Mouse (Mus musculus): ENCODE measurements around the gene Rxra. TPM values are rescaled to one million over a fixed set of nuclear protein-coding genes. Genes with fewer than 3 reads are reported as not detected.

Gene Rxra
- polyA plus RNA-seq, 1 experiment: 0.55 TPM

DNA sequence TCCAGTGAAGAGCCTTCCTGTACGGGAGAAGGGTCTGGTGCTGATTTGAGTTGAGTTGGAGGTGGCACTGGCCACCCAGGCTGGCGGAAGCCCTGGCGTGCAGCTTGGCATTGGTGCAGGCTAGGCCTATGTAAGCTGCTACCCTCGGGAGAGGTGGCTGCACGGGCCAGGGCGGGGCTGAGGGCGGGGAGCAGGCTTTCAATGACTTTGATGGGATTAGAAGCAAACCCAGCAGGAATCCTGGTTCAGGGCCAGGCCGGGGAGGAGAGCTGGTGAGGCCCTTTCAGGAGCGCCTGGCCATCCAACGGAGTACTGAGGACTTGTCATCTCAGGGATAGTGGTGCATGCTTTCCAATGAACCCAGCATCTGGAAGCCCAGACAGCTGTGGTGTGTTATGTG is 43.4 kb downstream of the Rxra start:
- no peak for TF ChIP-seq TAL1 (IDR thresholded peaks at IDR 0.05; ENCODE audit: low read length)
- no peak for TF ChIP-seq GATA1 (IDR thresholded peaks at IDR 0.05; ENCODE audit: low read length)
- Histone ChIP-seq H3K4me3 (replicated peaks) (no peak overlapping the region), H3K27me3 (ENCODE audit: control insufficient read depth) (no peaks in the 10 kb centered on the region), H3K4me1 (ENCODE audit: control insufficient read depth) (peaks cover 55% of the 10 kb centered on the region), H3K9me3 (ENCODE audit: control insufficient read depth, low read length) (no peaks in the 10 kb centered on the region), H3K36me3 (ENCODE audit: control insufficient read depth) (no peaks in the 10 kb centered on the region)

DNA sequence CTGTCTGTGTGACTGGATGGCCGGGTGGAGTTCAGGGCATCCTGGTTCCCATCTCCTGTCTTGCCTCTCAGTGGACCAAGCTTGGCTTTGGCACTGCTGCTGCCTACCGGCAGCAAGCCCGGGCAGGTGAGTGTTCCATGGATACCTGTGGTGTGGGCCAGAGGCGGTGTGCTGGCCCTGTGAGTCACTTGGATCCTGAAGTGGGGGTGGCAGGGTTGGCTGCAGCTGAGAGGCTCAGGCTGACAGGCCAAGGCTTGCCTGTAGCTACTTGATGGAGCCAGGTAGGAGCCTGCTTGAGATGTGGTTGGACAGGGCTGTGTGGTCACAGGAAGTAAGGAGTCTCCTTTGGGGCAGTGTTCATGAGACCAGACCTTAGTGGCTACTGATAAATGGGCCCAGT is 45.4 kb downstream of the Rxra start:
- Histone ChIP-seq H3K9me3 (ENCODE audit: control insufficient read depth, low read length) (no peaks in the 10 kb centered on the region), H3K27me3 (ENCODE audit: control insufficient read depth) (no peaks in the 10 kb centered on the region), H3K4me3 (replicated peaks) (no peak overlapping the region), H3K4me1 (ENCODE audit: control insufficient read depth) (peaks cover 38% of the 10 kb centered on the region), H3K36me3 (ENCODE audit: control insufficient read depth) (no peaks in the 10 kb centered on the region)
- TF ChIP-seq GATA1 (IDR thresholded peaks at IDR 0.05; ENCODE audit: low read length) (no peak), TAL1 (IDR thresholded peaks at IDR 0.05; ENCODE audit: low read length) (no peak)

DNA sequence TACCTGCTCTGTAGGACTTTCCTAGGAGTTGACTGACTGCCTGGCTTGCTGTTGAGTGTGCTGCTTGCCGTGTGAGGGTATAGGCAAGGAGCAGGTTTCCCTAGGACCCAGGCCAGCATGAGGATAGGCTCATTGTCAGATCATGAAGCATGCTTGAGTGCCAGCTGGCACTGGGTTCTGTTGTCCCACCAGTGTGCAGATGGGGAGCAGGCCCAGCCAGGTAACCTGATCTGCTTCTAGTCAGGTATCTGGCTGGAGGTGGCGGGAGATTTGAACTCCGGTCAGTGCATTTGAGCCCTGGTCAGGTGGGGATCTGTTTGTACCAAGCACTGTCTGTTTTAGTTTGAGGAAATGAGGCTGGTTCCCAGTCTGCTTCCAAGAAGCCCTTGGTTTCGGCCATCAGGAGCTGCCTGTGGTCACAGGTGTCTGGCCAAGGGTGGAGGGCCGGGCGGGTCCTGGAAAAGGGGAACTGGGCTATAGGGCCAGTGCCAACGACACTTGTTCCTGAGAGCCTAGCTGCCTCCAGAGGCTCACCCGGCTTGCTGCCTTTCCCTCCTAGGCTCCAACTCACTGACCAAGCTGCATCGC is 48.6 kb downstream of the Rxra start:
- Histone ChIP-seq H3K27me3 (ENCODE audit: control insufficient read depth) (no peaks in the 10 kb centered on the region), H3K4me3 (replicated peaks) (no peak overlapping the region), H3K36me3 (ENCODE audit: control insufficient read depth) (no peaks in the 10 kb centered on the region), H3K9me3 (ENCODE audit: control insufficient read depth, low read length) (no peaks in the 10 kb centered on the region), H3K4me1 (ENCODE audit: control insufficient read depth) (peaks cover 23% of the 10 kb centered on the region)
- TF ChIP-seq TAL1 (IDR thresholded peaks at IDR 0.05; ENCODE audit: low read length) (no peak), GATA1 (IDR thresholded peaks at IDR 0.05; ENCODE audit: low read length) (no peak)

DNA sequence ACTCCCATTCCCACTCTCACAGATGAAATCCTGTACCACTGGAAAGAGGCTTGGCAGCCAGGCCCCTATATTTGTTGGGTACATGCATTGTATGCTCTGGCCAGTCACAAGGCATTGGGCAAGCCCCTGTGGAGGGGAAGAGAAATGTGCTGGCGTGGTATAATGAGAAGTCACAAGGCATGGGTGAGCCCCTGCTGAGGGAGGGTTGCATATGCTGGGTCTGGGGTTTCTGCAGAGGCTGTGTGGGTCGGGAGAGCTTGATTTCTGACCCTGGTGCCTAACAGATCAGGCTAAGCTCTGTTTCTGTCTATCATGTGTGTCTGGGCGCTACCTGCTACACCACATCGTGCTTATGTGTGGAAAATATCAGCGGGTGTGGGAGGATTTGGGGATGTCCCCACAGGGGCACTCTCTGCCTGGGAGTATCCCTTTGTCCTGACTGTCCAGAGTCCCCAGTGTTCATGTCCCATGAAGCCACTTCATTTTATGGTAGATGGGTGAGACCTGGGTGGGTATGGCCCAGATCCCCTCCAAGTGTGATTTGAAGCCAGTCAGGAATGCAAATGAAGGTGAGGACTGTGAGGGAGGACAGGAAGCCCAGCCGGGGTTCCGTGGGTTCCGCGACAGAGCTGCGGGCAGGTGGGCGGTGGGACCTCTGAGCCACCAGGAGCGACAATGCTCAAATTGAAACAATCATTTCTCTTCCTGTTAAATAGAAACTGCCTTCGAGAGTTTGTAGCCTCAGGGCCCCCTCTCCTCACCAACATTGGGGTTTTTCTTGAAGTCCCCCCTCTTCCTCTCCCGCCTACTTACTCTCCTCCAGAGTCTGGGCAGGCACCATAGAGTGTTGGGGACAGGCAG is 52.0 kb downstream of the Rxra start:
- Histone ChIP-seq H3K9me3 (ENCODE audit: control insufficient read depth, low read length) (no peaks in the 10 kb centered on the region), H3K4me1 (ENCODE audit: control insufficient read depth) (peaks cover 22% of the 10 kb centered on the region), H3K36me3 (ENCODE audit: control insufficient read depth) (no peaks in the 10 kb centered on the region), H3K4me3 (replicated peaks) (no peak overlapping the region), H3K27me3 (ENCODE audit: control insufficient read depth) (no peaks in the 10 kb centered on the region)
- TF ChIP-seq GATA1 (IDR thresholded peaks at IDR 0.05; ENCODE audit: low read length) (no peak), TAL1 (IDR thresholded peaks at IDR 0.05; ENCODE audit: low read length) (no peak)

DNA sequence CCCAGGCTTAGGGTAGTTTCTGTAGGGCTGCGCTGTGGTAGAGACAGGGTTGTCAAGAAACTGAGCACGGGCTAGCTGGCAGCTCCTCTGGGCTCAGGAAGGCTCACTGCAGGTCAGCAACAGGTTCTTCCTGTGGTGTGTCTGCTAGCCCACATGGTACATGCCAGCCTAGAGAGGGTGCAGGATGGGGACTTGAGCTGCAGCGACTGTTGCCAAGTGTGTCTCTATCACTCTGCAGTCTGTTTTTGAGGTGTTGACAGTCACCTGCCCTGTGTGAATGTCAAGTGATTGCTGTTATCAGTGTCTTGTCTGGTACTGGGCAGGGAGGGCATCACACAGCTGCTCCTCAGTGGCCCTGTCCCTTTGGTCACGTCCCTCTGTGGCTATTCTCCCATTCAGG is 52.8 kb downstream of the Rxra start:
- no peaks in the 10 kb centered on the region for H3K9me3 ChIP-seq (ENCODE audit: control insufficient read depth, low read length)
- no peaks in the 10 kb centered on the region for H3K27me3 ChIP-seq (ENCODE audit: control insufficient read depth)
- H3K36me3 ChIP-seq (ENCODE audit: control insufficient read depth): no peaks in the 10 kb centered on the region
- H3K4me3 ChIP-seq (replicated peaks): no peak overlapping the region
- peaks cover 22% of the 10 kb centered on the region for H3K4me1 ChIP-seq (ENCODE audit: control insufficient read depth)
- TF ChIP-seq TAL1 (IDR thresholded peaks at IDR 0.05; ENCODE audit: low read length): no peak; the same call in 2 of the 3 replicates
- no peak for TF ChIP-seq GATA1 (IDR thresholded peaks at IDR 0.05; ENCODE audit: low read length)

DNA sequence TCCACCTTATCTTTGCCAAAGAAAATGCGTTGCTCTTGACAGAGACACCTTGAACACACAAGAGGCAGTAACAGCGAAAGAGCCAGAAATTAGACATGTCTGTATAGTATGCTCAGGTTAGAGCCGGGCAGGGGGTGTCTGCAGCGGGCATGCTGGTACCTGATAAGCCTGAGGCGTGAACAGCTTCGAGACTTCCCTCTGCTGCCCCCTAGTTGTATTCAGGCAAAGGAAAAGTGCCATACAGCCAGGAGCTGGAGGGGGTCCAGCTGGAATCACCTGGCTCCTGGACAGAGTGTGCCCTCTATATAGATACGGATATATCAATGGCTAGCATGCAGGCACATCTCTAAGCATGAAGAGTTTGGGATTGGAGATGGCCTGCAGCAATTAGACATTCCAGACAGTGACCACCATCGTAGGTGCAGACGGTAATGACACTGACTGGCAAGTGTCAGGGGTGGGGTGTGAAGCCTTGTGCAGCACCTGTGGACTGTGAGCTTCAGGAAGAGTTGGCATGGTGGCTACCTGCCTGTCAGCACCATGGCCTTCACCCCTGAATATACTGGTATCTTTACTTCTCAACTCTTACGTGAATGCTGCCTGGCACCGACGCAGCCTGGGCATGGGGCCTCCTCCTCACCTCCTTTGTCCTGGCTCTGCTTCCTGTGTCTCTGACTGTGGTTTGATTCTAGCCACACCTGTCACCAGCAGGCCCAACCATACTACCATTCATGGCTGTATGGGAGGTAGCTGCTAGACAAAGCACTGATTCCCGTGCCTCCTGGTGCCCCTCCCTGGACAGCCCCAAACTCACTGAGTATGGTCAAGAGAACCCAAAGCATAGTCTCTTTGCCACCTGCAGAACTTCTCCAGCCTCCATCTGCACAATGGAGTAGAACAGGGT is 54.0 kb downstream of the Rxra start:
- Histone ChIP-seq H3K27me3 (ENCODE audit: control insufficient read depth) (no peaks in the 10 kb centered on the region), H3K36me3 (ENCODE audit: control insufficient read depth) (no peaks in the 10 kb centered on the region), H3K4me1 (ENCODE audit: control insufficient read depth) (peaks cover 25% of the 10 kb centered on the region), H3K9me3 (ENCODE audit: control insufficient read depth, low read length) (no peaks in the 10 kb centered on the region), H3K4me3 (replicated peaks) (no peak overlapping the region)
- no peak for TF ChIP-seq GATA1 (IDR thresholded peaks at IDR 0.05; ENCODE audit: low read length)
- no peak for TF ChIP-seq TAL1 (IDR thresholded peaks at IDR 0.05; ENCODE audit: low read length)

DNA sequence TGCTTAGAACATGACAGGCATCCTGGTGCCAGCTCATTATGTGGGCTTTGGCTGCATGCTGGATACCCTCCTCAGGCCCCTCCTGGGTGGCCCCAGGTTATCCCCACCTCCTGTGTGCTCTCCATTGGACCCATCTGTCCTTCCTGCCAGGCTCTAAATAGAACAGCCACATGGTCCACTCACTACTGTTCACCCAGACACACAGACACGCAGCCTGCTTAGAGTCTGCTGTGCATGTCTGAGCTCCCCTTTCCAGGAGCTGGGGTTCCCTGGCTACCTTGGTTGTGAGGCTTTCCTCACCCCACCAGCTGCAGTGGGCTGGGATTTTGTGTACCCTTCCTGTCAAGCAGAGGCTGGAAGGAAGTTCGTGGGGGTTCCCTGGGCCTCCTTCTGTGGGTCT is 56.8 kb downstream of the Rxra start:
- H3K4me3 ChIP-seq (replicated peaks): no peak overlapping the region
- H3K9me3 ChIP-seq (ENCODE audit: control insufficient read depth, low read length): no peaks in the 10 kb centered on the region
- no peaks in the 10 kb centered on the region for H3K27me3 ChIP-seq (ENCODE audit: control insufficient read depth)
- H3K36me3 ChIP-seq (ENCODE audit: control insufficient read depth): peaks cover 6% of the 10 kb centered on the region; the same call in 1 of the 2 replicates
- peaks cover 21% of the 10 kb centered on the region for H3K4me1 ChIP-seq (ENCODE audit: control insufficient read depth)
- no peak for TF ChIP-seq GATA1 (IDR thresholded peaks at IDR 0.05; ENCODE audit: low read length)

DNA sequence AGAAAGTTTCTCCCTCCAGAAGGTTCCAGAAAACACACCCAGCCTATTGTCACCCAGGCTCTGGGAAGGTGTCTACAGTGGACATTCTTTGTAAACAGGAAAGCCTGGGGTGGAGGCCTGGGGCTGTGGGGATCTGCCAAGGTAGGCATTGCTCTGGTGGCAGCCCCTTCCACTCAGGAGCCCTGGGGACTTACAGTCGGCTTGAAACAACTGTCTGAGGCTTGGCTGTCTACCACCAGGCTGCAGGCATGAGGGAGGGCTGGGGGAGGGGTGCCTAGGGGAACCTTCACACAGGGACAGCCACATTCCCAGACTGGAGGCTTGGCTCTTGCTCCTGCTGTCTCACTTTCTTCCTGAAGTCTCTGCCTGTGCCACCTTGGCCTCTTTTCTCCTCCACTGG is 58.1 kb downstream of the Rxra start:
- Histone ChIP-seq H3K9me3 (ENCODE audit: control insufficient read depth, low read length) (no peaks in the 10 kb centered on the region), H3K4me1 (ENCODE audit: control insufficient read depth) (peaks cover 18% of the 10 kb centered on the region), H3K27me3 (ENCODE audit: control insufficient read depth) (no peaks in the 10 kb centered on the region), H3K36me3 (ENCODE audit: control insufficient read depth) (peaks cover 13% of the 10 kb centered on the region), H3K4me3 (replicated peaks) (no peak overlapping the region)
- no peak for TF ChIP-seq TAL1 (IDR thresholded peaks at IDR 0.05; ENCODE audit: low read length)
- TF ChIP-seq GATA1 (IDR thresholded peaks at IDR 0.05; ENCODE audit: low read length): no peak

DNA sequence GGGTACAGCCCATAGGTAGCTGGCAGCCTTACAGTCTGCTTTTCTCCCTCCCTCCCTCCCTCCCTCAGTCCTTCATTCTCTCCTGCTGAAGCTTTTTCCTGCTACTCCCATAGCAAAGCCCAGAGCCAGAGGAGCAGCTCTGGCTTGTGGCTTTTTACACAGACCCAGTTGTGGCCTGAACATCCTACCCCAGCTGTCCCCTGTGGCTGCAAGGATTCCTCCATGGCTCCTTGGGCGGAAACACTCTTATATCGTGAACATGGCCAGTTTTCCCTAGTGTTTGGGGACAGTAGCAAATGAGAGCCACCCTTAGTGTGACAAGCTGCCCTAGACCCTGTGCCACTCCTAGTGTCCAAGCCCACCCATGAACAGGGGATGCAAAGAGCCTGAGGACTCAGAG is 58.6 kb downstream of the Rxra start:
- Histone ChIP-seq H3K4me1 (ENCODE audit: control insufficient read depth) (peaks cover 18% of the 10 kb centered on the region), H3K36me3 (ENCODE audit: control insufficient read depth) (peaks cover 13% of the 10 kb centered on the region), H3K9me3 (ENCODE audit: control insufficient read depth, low read length) (no peaks in the 10 kb centered on the region), H3K27me3 (ENCODE audit: control insufficient read depth) (no peaks in the 10 kb centered on the region), H3K4me3 (replicated peaks) (no peak overlapping the region)
- TF ChIP-seq TAL1 (IDR thresholded peaks at IDR 0.05; ENCODE audit: low read length): no peak
- no peak for TF ChIP-seq GATA1 (IDR thresholded peaks at IDR 0.05; ENCODE audit: low read length)
